Mouse (Mus musculus) kidney, adult 9 months (tissue): ENCODE results near the gene Scgb2b7.
"Not testable (repeated sequence)": the region's sequence is repeated elsewhere in the genome, so short reads cannot be mapped to it uniquely, and the experiment has no call there.

ENCODE experiments used
- DNase-seq: peaks from one replicate; pipeline ENCODE4 v3.0.0; 2022

Gene Scgb2b7

DNA sequence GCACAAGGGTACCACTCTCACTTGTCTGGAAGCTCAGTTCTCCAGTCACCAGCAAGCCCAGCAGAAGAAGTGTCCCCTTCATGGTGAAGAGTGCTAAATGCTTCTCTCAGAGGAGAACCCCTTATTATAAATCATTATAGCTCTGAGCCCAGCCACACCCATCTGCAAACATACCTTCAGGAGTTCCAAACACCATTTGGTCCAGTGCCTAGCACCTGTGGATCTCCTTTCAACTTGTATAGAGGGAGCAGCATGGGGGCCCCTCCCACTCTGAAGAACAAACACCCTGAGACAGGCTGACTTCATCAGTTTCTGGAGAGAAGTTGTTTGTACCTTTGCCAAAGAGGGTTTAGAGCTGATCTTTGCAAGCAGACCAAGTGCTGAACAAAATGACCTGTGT is at the start of gene Scgb2b7:
TSS of gene Scgb2b7 (minus strand) at position 101 of the 400 bp plus-strand sequence.
- not testable (repeated sequence) for DNase-seq

DNA sequence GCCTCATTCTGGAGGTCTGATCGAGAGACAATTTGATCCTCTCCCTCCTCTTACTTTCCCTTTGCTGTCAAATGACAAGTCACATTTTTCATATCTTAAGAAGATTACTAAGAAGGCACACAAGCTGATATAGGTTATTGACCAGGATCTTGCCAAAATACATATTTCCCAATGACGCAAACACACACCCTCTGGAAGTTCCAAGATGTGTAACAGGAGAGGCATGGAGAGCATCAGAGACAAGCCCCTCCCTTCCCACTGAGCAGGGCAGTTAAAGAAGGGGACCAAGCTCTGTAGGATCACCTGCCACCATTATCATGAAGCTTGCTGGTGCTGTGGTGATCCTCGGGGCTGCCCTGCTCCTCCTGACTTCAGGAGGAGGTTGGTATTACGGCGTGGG is 6.8 kb upstream of the Scgb2b7 start, which contains the start of gene Scgb1b7:
TSS of gene Scgb1b7 (plus strand) at position 301 of the 400 bp plus-strand sequence.
- not testable (repeated sequence) for DNase-seq
